Mouse (Mus musculus) gastrocnemius, postnatal 25 days (tissue): Measurements from ENCODE around the gene Dstyk. TPM values are rescaled to one million over a fixed set of nuclear protein-coding genes. Genes with fewer than 3 reads are reported as not detected.

Experiments used
- DNase-seq: peaks from one replicate; pipeline ENCODE4 v3.0.0; 2022
- total RNA-seq, 2 experiments: library from RNA; stranded (reverse); gene quantifications; 1 replicate in 1 of 2; 2 replicates in 1 of 2; pipeline ENCODE4 v1.2.3; 2021

Dstyk gene
- total RNA-seq, 2 experiments from 2014 or later, result 9.2 to 10.0 TPM

GRCm38 (mm10) chr1:132512106-132512505 is 94.8 kb downstream of the Dstyk start:
- no peak for DNase-seq

GRCm38 (mm10) chr1:132515339-132515738 is 98.0 kb downstream of the Dstyk start:
- no peak for DNase-seq

Other genes starting within 250 kb of the Dstyk start
- not detected for gene Lemd1, start 226.1 kb upstream of the Dstyk start, total RNA-seq
- gene AC124108.1, start 226.1 kb upstream of the Dstyk start, total RNA-seq, result not detected
- gene Gm10188, start 187.8 kb upstream of the Dstyk start, total RNA-seq, result not detected
- gene Klhdc8a, start 118.9 kb upstream of the Dstyk start, total RNA-seq, result under 1 TPM; 0.16 to 0.26 TPM
- gene Nuak2, start 101.4 kb upstream of the Dstyk start, total RNA-seq, result 1 to 10 TPM in 1 of 2 experiments, under 1 TPM in 1; 0.79 to 1.3 TPM
- 10 to 100 TPM; 23.3 to 25.1 TPM for gene Tmcc2, start 26.3 kb upstream of the Dstyk start, total RNA-seq
- 10 to 100 TPM; 17.6 to 21.4 TPM for gene Rbbp5, start 59.8 kb downstream of the Dstyk start, total RNA-seq
- 1 to 10 TPM in 1 of 2 experiments, under 1 TPM in 1; 0.94 to 1.2 TPM for gene Tmem81, start 88.7 kb downstream of the Dstyk start, total RNA-seq
- gene Cntn2, start 125.7 kb downstream of the Dstyk start, total RNA-seq, result under 1 TPM; 0.05 to 0.35 TPM